Mouse (Mus musculus): ENCODE data around the gene Akt1. TPM values are rescaled to one million over a fixed set of nuclear protein-coding genes. Genes with fewer than 3 reads are reported as not detected.

Gene Akt1
- polyA plus RNA-seq, 1 experiment from 2014 or later: 41.9 TPM

GRCm38 (mm10) chr12:112677943-112678554 lies 3.4 kb upstream of the Akt1 start:
- H3K27ac ChIP-seq: peak overlapping the region; percentile 83
- H3K4me3 ChIP-seq: peak overlapping the region; percentile 74
- H3K9me3 ChIP-seq: no peaks in the 10 kb centered on the region
- peaks cover 17% of the 10 kb centered on the region for H3K36me3 ChIP-seq (replicated peaks)
- no peak for DNase-seq (ENCODE audit: extremely low spot score, low spot score)
- H3K27me3 ChIP-seq (ENCODE audit: poor library complexity, severe bottlenecking): peaks cover 71% of the 10 kb centered on the region
- peaks cover 62% of the 10 kb centered on the region for H3K4me1 ChIP-seq
- WGBS: 20% methylated on average over 19 of the region's 19 CpGs

- Histone ChIP-seq H3K27ac (no peak overlapping the region), H3K4me1 (peaks cover 68% of the 10 kb centered on the region)
Observed at GRCm38 (mm10) chr12:112677076-112677475, 2.4 kb upstream of the Akt1 start.

GRCm38 (mm10) chr12:112675245-112676035 lies 756 bp upstream of the Akt1 start:
- Histone ChIP-seq H3K27me3 (ENCODE audit: poor library complexity, severe bottlenecking) (peaks cover 45% of the 10 kb centered on the region), H3K4me3 (peak overlapping the region; percentile 99), H3K27ac (peak overlapping the region; percentile 99), H3K4me1 (peaks cover 84% of the 10 kb centered on the region), H3K36me3 (replicated peaks) (peaks cover 23% of the 10 kb centered on the region), H3K9me3 (no peaks in the 10 kb centered on the region)
- 17% methylated on average over 18 of the region's 18 CpGs for WGBS
- DNase-seq (ENCODE audit: extremely low spot score, low spot score): peak; percentile 87

More at GRCm38 (mm10) chr12:112677076-112677475, 2.4 kb upstream of the Akt1 start:
- Histone ChIP-seq H3K36me3 (replicated peaks) (peaks cover 18% of the 10 kb centered on the region), H3K9me3 (no peaks in the 10 kb centered on the region), H3K27me3 (ENCODE audit: poor library complexity, severe bottlenecking) (peaks cover 61% of the 10 kb centered on the region), H3K4me3 (no peak overlapping the region)
- DNase-seq (ENCODE audit: extremely low spot score, low spot score): no peak
- 73% methylated on average over 5 of the region's 5 CpGs for WGBS

GRCm38 (mm10) chr12:112673576-112674091 lies 1.1 kb downstream of the Akt1 start:
- DNase-seq (ENCODE audit: extremely low spot score, low spot score): peak; percentile 50
- Histone ChIP-seq H3K27me3 (ENCODE audit: poor library complexity, severe bottlenecking) (peaks cover 27% of the 10 kb centered on the region), H3K4me1 (peaks cover 78% of the 10 kb centered on the region), H3K4me3 (peak overlapping the region; percentile 99), H3K36me3 (replicated peaks) (peaks cover 35% of the 10 kb centered on the region), H3K27ac (peak overlapping the region; percentile 99), H3K9me3 (no peaks in the 10 kb centered on the region)
- under 1% methylated on average over 38 of the region's 68 CpGs for WGBS

GRCm38 (mm10) chr12:112672744-112673575 lies 1.7 kb downstream of the Akt1 start:
- Histone ChIP-seq H3K4me3 (peak overlapping the region; percentile 99), H3K9me3 (no peaks in the 10 kb centered on the region), H3K27ac (peak overlapping the region; percentile 99), H3K27me3 (ENCODE audit: poor library complexity, severe bottlenecking) (peaks cover 20% of the 10 kb centered on the region), H3K36me3 (replicated peaks) (peaks cover 42% of the 10 kb centered on the region), H3K4me1 (peaks cover 71% of the 10 kb centered on the region)
- DNase-seq (ENCODE audit: extremely low spot score, low spot score): peak; percentile 48
- WGBS: 15% methylated on average over 21 of the region's 21 CpGs

GRCm38 (mm10) chr12:112671891-112672290 lies 2.8 kb downstream of the Akt1 start:
- peaks cover 9% of the 10 kb centered on the region for H3K27me3 ChIP-seq (ENCODE audit: poor library complexity, severe bottlenecking)
- H3K4me1 ChIP-seq: peaks cover 67% of the 10 kb centered on the region
- peaks cover 53% of the 10 kb centered on the region for H3K36me3 ChIP-seq (replicated peaks)
- no peaks in the 10 kb centered on the region for H3K9me3 ChIP-seq
- no peak for DNase-seq (ENCODE audit: extremely low spot score, low spot score)
- peak overlapping the region; percentile 99 for H3K27ac ChIP-seq
- peak overlapping the region; percentile 99; the same call in 1 of the 2 replicates for H3K4me3 ChIP-seq
- 85% methylated on average over 7 of the region's 7 CpGs for WGBS

- Histone ChIP-seq H3K9me3 (no peaks in the 10 kb centered on the region), H3K36me3 (replicated peaks) (peaks cover 63% of the 10 kb centered on the region), H3K4me1 (peaks cover 69% of the 10 kb centered on the region), H3K4me3 (peak overlapping the region; percentile 99), H3K27me3 (ENCODE audit: poor library complexity, severe bottlenecking) (no peaks in the 10 kb centered on the region), H3K27ac (peak overlapping the region; percentile 99)
- whole genome bisulfite sequencing: 57% methylated on average over 9 of the region's 9 CpGs
- DNase-seq (ENCODE audit: extremely low spot score, low spot score): no peak
Observed at GRCm38 (mm10) chr12:112670718-112671393, 3.8 kb downstream of the Akt1 start.

GRCm38 (mm10) chr12:112667619-112668297 lies 6.9 kb downstream of the Akt1 start:
- peaks cover 94% of the 10 kb centered on the region for H3K36me3 ChIP-seq (replicated peaks)
- no peak overlapping the region for H3K27ac ChIP-seq
- H3K9me3 ChIP-seq: no peaks in the 10 kb centered on the region
- H3K4me3 ChIP-seq: no peak overlapping the region
- 86% methylated on average over 10 of the region's 10 CpGs for WGBS
- no peak for DNase-seq (ENCODE audit: extremely low spot score, low spot score)
- H3K4me1 ChIP-seq: peaks cover 76% of the 10 kb centered on the region
- no peaks in the 10 kb centered on the region for H3K27me3 ChIP-seq (ENCODE audit: poor library complexity, severe bottlenecking)

- H3K4me3 ChIP-seq: no peak overlapping the region
- DNase-seq (ENCODE audit: extremely low spot score, low spot score): no peak
- peaks cover 76% of the 10 kb centered on the region for H3K4me1 ChIP-seq
- 91% methylated on average over 9 of the region's 9 CpGs for WGBS
- H3K9me3 ChIP-seq: no peaks in the 10 kb centered on the region
- H3K27ac ChIP-seq: peak overlapping the region; percentile 82
- peaks cover 100% of the 10 kb centered on the region for H3K36me3 ChIP-seq (replicated peaks)
- H3K27me3 ChIP-seq (ENCODE audit: poor library complexity, severe bottlenecking): no peaks in the 10 kb centered on the region
Observed at GRCm38 (mm10) chr12:112665881-112666544, 8.7 kb downstream of the Akt1 start.

- peak overlapping the region; percentile 82 for H3K27ac ChIP-seq
- H3K9me3 ChIP-seq: no peaks in the 10 kb centered on the region
- H3K27me3 ChIP-seq (ENCODE audit: poor library complexity, severe bottlenecking): no peaks in the 10 kb centered on the region
- peaks cover 100% of the 10 kb centered on the region for H3K36me3 ChIP-seq (replicated peaks)
- H3K4me1 ChIP-seq: peaks cover 76% of the 10 kb centered on the region
- no peak overlapping the region for H3K4me3 ChIP-seq
- WGBS: 89% methylated on average over 18 of the region's 18 CpGs
- DNase-seq (ENCODE audit: extremely low spot score, low spot score): no peak
Observed at GRCm38 (mm10) chr12:112665445-112665844, 9.2 kb downstream of the Akt1 start.

GRCm38 (mm10) chr12:112664656-112665055 lies 10.0 kb downstream of the Akt1 start:
- WGBS: 85% methylated on average over 5 of the region's 5 CpGs
- Histone ChIP-seq H3K27ac (peak overlapping the region; percentile 82), H3K27me3 (ENCODE audit: poor library complexity, severe bottlenecking) (no peaks in the 10 kb centered on the region), H3K9me3 (no peaks in the 10 kb centered on the region), H3K36me3 (replicated peaks) (peaks cover 100% of the 10 kb centered on the region), H3K4me3 (no peak overlapping the region), H3K4me1 (peaks cover 73% of the 10 kb centered on the region)
- no peak for DNase-seq (ENCODE audit: extremely low spot score, low spot score)
